Mouse (Mus musculus): ENCODE measurements at regions not wholly inside any gene's neighbourhood (a gene's known extent, or its start where the extent isn't known, plus 50 kb on each side); places are given as distances from the start of the nearest gene placed in this dataset.
"Not testable (repeated sequence)": the region's sequence is repeated elsewhere in the genome, so short reads cannot be mapped to it uniquely, and the experiment has no call there.

- no peak for DNase-seq (ENCODE audit: low spot score)
Measured at GRCm38 (mm10) chr16:31508981-31509380, 86.9 kb downstream of the Bdh1 start.

GRCm38 (mm10) chr16:31510097-31510496 is 88.0 kb downstream of the Bdh1 start:
- no peak for DNase-seq (ENCODE audit: low spot score)

- no peak for DNase-seq (ENCODE audit: low spot score)
Measured at GRCm38 (mm10) chr16:31518816-31519215, 96.7 kb downstream of the Bdh1 start.

- no peak for DNase-seq (ENCODE audit: low spot score)
Measured at GRCm38 (mm10) chr16:31520081-31520480, 98.0 kb downstream of the Bdh1 start.

- DNase-seq (ENCODE audit: low spot score): no peak
Measured at GRCm38 (mm10) chr16:31521786-31522185, 99.7 kb downstream of the Bdh1 start.

GRCm38 (mm10) chr16:31526711-31527344 is 104.7 kb downstream of the Bdh1 start:
- DNase-seq (ENCODE audit: low spot score): no peak

GRCm38 (mm10) chr16:31528596-31529283 is 106.7 kb downstream of the Bdh1 start:
- DNase-seq (ENCODE audit: low spot score): no peak

GRCm38 (mm10) chr16:31529284-31529958 is 107.3 kb downstream of the Bdh1 start:
- DNase-seq (ENCODE audit: low spot score): no peak

GRCm38 (mm10) chr16:31530090-31530489 is 108.0 kb downstream of the Bdh1 start:
- DNase-seq (ENCODE audit: low spot score): no peak

- no peak for DNase-seq (ENCODE audit: low spot score)
Measured at GRCm38 (mm10) chr16:31533196-31533777, 111.2 kb downstream of the Bdh1 start.

- DNase-seq (ENCODE audit: low spot score): no peak
Measured at GRCm38 (mm10) chr16:31534923-31535523, 112.9 kb downstream of the Bdh1 start.

- DNase-seq (ENCODE audit: low spot score): no peak
Measured at GRCm38 (mm10) chr16:31536328-31536727, 114.2 kb downstream of the Bdh1 start.

GRCm38 (mm10) chr16:31538606-31539005 is 116.5 kb downstream of the Bdh1 start:
- no peak for DNase-seq (ENCODE audit: low spot score)

- DNase-seq (ENCODE audit: low spot score): no peak
Measured at GRCm38 (mm10) chr16:31543499-31544170, 119.6 kb upstream of the Dlg1 start.

- no peak for DNase-seq (ENCODE audit: low spot score)
Measured at GRCm38 (mm10) chr16:31546062-31546827, 117.0 kb upstream of the Dlg1 start.

- no peak for DNase-seq (ENCODE audit: low spot score)
Measured at GRCm38 (mm10) chr16:31546828-31547224, 116.4 kb upstream of the Dlg1 start.

- no peak for DNase-seq (ENCODE audit: low spot score)
Measured at GRCm38 (mm10) chr16:31547391-31547790, 115.9 kb upstream of the Dlg1 start.

GRCm38 (mm10) chr16:31549975-31550374 is 113.3 kb upstream of the Dlg1 start:
- DNase-seq (ENCODE audit: low spot score): no peak

GRCm38 (mm10) chr16:31550539-31550938 is 112.7 kb upstream of the Dlg1 start:
- DNase-seq (ENCODE audit: low spot score): not testable (repeated sequence)

GRCm38 (mm10) chr16:31551416-31552151 is 111.7 kb upstream of the Dlg1 start:
- no peak for DNase-seq (ENCODE audit: low spot score)
